Mouse (Mus musculus): ENCODE measurements at regions not wholly inside any gene's neighbourhood (a gene's known extent, or its start where the extent isn't known, plus 50 kb on each side); places are given as distances from the start of the nearest gene placed in this dataset.

GRCm38 (mm10) chr3:37881016-37881415 is 156.7 kb upstream of the Gm5148 start:
- no peak for DNase-seq (ENCODE audit: low spot score in 2 of 2)

GRCm38 (mm10) chr3:37879056-37879455 is 154.8 kb upstream of the Gm5148 start:
- DNase-seq (ENCODE audit: low spot score in 2 of 2): no peak

- DNase-seq (ENCODE audit: low spot score in 2 of 2): no peak
Observed at GRCm38 (mm10) chr3:37876016-37876765, 151.9 kb upstream of the Gm5148 start.

GRCm38 (mm10) chr3:37875331-37876015 is 151.2 kb upstream of the Gm5148 start:
- no peak for DNase-seq (ENCODE audit: low spot score in 2 of 2)

GRCm38 (mm10) chr3:37874864-37875263 is 150.6 kb upstream of the Gm5148 start:
- DNase-seq (ENCODE audit: low spot score in 2 of 2): no peak

GRCm38 (mm10) chr3:37874346-37874745 is 150.1 kb upstream of the Gm5148 start:
- no peak for DNase-seq (ENCODE audit: low spot score in 2 of 2)

GRCm38 (mm10) chr3:37872329-37872728 is 148.0 kb upstream of the Gm5148 start:
- no peak for DNase-seq (ENCODE audit: low spot score in 2 of 2)

GRCm38 (mm10) chr3:37871076-37871475 is 146.8 kb upstream of the Gm5148 start:
- no peak for DNase-seq (ENCODE audit: low spot score in 2 of 2)

GRCm38 (mm10) chr3:37868454-37868853 is 144.2 kb upstream of the Gm5148 start:
- DNase-seq (ENCODE audit: low spot score in 2 of 2): no peak

GRCm38 (mm10) chr3:37862756-37863155 is 138.5 kb upstream of the Gm5148 start:
- no peak for DNase-seq (ENCODE audit: low spot score in 2 of 2)

- no peak for DNase-seq (ENCODE audit: low spot score in 2 of 2)
Observed at GRCm38 (mm10) chr3:37860715-37861461, 136.6 kb upstream of the Gm5148 start.

- DNase-seq (ENCODE audit: low spot score in 2 of 2): no peak
Observed at GRCm38 (mm10) chr3:37860034-37860714, 135.9 kb upstream of the Gm5148 start.

- no peak for DNase-seq (ENCODE audit: low spot score in 2 of 2)
Observed at GRCm38 (mm10) chr3:37858624-37859302, 134.5 kb upstream of the Gm5148 start.

GRCm38 (mm10) chr3:37846191-37847003 is 122.1 kb upstream of the Gm5148 start:
- DNase-seq (ENCODE audit: low spot score in 2 of 2): no peak

GRCm38 (mm10) chr3:37845313-37846023 is 121.2 kb upstream of the Gm5148 start:
- no peak for DNase-seq (ENCODE audit: low spot score in 2 of 2)

- no peak for DNase-seq (ENCODE audit: low spot score in 2 of 2)
Observed at GRCm38 (mm10) chr3:37844731-37845312, 120.5 kb upstream of the Gm5148 start.

GRCm38 (mm10) chr3:37842289-37842688 is 118.0 kb upstream of the Gm5148 start:
- DNase-seq (ENCODE audit: low spot score in 2 of 2): no peak

- DNase-seq (ENCODE audit: low spot score in 2 of 2): no peak
Observed at GRCm38 (mm10) chr3:37838896-37839295, 114.6 kb upstream of the Gm5148 start.

- no peak for DNase-seq (ENCODE audit: low spot score in 2 of 2)
Observed at GRCm38 (mm10) chr3:37836749-37837148, 112.5 kb upstream of the Gm5148 start.

GRCm38 (mm10) chr3:37835687-37836086 is 111.4 kb upstream of the Gm5148 start:
- no peak for DNase-seq (ENCODE audit: low spot score in 2 of 2)
